Mouse (Mus musculus): ENCODE results near the gene Camsap1. TPM values are rescaled to one million over a fixed set of nuclear protein-coding genes. Genes with fewer than 3 reads are reported as not detected.
A peak's percentile ranks its signal among the peaks of the same experiment; 100 is the strongest.

Camsap1 gene
- polyA plus RNA-seq, 1 experiment from 2014 or later: 68.5 TPM

DNA sequence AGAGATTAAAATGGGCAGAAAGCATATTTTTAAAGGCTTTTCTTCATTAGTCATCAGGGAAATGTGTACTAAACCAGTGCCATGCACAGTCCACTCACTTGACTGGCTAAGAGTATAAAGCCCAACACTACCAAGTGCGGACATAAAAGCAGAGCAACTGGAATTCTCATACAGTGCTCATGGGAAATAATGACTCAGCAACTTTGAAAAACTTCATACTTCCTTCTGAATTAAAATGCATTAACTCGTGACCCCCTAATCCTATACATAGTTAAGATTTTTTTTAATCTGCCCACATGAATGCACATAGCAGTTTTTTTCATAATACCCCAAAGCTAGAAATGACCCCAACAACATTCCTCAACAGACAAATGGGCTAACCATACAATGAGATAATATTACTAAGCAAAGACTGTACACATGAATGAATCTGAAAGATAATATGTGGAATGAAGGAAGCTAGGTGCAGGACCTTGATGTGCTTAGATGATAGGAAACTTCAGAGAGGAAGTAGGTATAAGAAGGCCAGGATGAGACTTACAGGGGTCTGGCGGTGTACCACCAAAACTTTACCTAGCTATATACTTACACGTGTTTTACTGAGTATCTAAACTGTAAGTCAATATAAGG lies 7.8 kb downstream of the Camsap1 start:
- H3K27me3 ChIP-seq: no peaks in the 10 kb centered on the region
- no peak overlapping the region for H3K27ac ChIP-seq
- H3K4me1 ChIP-seq (replicated peaks): peaks cover 49% of the 10 kb centered on the region
- peaks cover 4% of the 10 kb centered on the region; the same call in 1 of the 2 replicates for H3K36me3 ChIP-seq
- no peak overlapping the region for H3K9ac ChIP-seq
- H3K4me2 ChIP-seq: no peak overlapping the region
- H3K9me3 ChIP-seq: no peaks in the 10 kb centered on the region
- no peak for ATAC-seq (ENCODE audit: low FRiP score)
- H3K4me3 ChIP-seq: no peak overlapping the region
- 94% methylated on average over 4 of the region's 4 CpGs for WGBS

DNA sequence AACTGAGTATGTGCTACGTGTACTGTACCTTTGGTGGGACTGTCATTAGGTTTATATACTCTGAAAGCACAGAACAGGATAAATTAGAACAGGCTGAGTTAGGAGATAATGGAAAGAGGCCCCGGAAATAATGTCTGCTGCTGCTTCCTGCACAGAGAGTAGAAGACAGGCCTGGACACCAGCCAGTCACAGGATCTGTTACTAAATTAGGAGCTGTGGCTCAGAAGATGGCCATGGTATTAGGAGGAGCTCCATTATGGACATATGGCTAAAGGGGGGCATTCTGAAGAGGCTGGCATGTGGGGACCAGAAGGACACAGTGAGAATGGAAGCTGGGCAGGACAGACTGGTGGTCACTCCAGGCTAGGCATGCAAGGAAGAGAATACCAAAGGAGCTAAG lies 12.7 kb downstream of the Camsap1 start:
- Histone ChIP-seq H3K9ac (no peak overlapping the region), H3K4me2 (no peak overlapping the region), H3K27me3 (no peaks in the 10 kb centered on the region), H3K4me1 (replicated peaks) (peaks cover 46% of the 10 kb centered on the region), H3K4me3 (no peak overlapping the region), H3K36me3 (peaks cover 15% of the 10 kb centered on the region), H3K9me3 (no peaks in the 10 kb centered on the region), H3K27ac (no peak overlapping the region)
- WGBS: 89% methylated on average over 2 of the region's 2 CpGs
- no peak for ATAC-seq (ENCODE audit: low FRiP score)

DNA sequence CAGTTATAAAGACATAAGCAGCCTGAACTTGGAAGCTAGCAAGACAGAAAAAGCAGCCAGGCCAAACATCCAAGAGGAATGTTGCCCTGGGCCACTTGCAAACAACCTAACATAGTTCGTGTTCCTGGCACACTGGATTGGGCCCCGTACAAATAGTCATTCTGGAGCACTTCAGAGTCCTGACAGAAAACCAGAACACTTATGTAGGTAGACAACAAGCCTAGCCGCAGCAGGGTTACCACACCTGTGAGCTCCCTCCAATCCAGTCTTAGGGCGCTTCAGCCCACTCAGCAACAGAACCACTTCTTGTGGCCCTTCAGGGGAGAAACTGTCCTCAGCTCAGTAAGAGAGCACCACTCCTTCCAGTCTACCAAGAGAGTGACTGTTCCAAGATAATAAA lies 13.8 kb downstream of the Camsap1 start:
- H3K27ac ChIP-seq: no peak overlapping the region
- WGBS: 93% methylated on average over 4 of the region's 4 CpGs
- H3K9me3 ChIP-seq: no peaks in the 10 kb centered on the region
- no peaks in the 10 kb centered on the region for H3K27me3 ChIP-seq
- peaks cover 46% of the 10 kb centered on the region for H3K4me1 ChIP-seq (replicated peaks)
- H3K4me2 ChIP-seq: no peak overlapping the region
- peaks cover 27% of the 10 kb centered on the region for H3K36me3 ChIP-seq
- no peak overlapping the region for H3K4me3 ChIP-seq
- no peak for ATAC-seq (ENCODE audit: low FRiP score)
- H3K9ac ChIP-seq: no peak overlapping the region

DNA sequence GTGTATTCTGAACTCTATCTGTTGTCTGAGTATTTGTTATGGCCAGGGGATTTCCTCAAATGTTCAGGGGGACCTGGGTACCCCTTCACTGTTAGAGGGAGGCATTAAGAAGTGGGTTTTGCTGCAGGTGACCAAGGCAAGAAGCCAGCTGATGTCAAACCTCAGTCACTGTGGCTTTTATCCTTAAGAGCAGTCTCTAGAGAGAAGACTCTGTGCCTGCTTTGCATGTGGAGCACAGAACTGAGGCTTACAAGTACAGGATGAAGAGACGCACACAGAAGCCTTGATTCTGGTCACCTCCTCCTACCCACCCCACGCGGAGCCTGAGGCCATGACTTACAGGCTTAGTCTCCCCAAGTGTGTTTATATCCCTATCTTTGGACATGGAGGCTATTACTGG lies 33.8 kb downstream of the Camsap1 start:
- no peak for ATAC-seq (ENCODE audit: low FRiP score)
- Histone ChIP-seq H3K9me3 (no peaks in the 10 kb centered on the region), H3K4me3 (no peak overlapping the region), H3K4me2 (no peak overlapping the region), H3K36me3 (peaks cover 74% of the 10 kb centered on the region), H3K27me3 (no peaks in the 10 kb centered on the region), H3K27ac (no peak overlapping the region), H3K4me1 (replicated peaks) (no peaks in the 10 kb centered on the region), H3K9ac (no peak overlapping the region)
- 89% methylated on average over 3 of the region's 3 CpGs for WGBS

DNA sequence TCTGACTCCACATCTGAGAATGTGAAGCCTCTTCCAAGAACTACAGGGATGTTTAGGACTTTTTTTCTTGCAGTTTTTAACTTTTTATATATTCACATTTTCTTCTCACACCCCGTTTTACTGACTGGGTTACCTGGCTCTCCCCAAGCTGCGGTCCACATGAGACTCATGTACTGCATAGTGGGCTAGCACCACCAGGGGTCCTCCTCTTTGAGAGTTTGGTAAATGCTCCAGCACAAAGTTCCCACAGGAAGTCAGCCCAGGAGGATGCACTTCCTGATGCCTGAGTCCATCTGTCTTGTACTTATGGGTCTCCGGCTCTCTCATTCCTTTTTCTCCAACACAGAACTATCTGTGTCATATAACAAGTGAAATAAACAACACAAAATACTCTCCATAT lies 35.1 kb downstream of the Camsap1 start:
- 85% methylated on average over 3 of the region's 3 CpGs for WGBS
- peaks cover 76% of the 10 kb centered on the region for H3K36me3 ChIP-seq

DNA sequence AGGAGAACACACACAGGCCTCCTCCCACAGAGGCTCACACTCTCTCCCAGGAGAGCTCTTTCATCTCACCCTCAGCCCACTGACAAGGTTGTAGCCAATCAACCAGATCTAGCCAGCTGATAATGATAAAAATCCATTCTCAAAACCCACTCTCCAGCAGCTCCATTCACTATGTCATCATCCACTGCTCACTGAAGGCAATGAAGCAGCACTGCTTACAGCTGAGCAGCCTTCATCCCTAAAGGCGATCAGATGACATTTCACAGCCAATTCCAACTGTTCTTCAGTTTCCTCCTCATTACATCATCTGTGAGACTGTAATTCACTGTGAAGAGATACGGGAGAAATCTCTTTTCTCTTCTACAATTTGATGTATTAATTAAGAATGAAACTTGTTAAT lies 39.3 kb downstream of the Camsap1 start:
- 80% methylated on average over 2 of the region's 2 CpGs for WGBS
- no peak for ATAC-seq (ENCODE audit: low FRiP score)
- no peak overlapping the region for H3K9ac ChIP-seq
- no peaks in the 10 kb centered on the region for H3K27me3 ChIP-seq
- H3K4me1 ChIP-seq (replicated peaks): no peaks in the 10 kb centered on the region
- H3K4me3 ChIP-seq: no peak overlapping the region
- H3K36me3 ChIP-seq: peaks cover 82% of the 10 kb centered on the region
- H3K27ac ChIP-seq: no peak overlapping the region
- no peaks in the 10 kb centered on the region for H3K9me3 ChIP-seq
- no peak overlapping the region for H3K4me2 ChIP-seq

More for the DNA sequence above, 35.1 kb downstream of the Camsap1 start:
- ATAC-seq (ENCODE audit: low FRiP score): no peak
- Histone ChIP-seq H3K4me2 (no peak overlapping the region), H3K4me1 (replicated peaks) (no peaks in the 10 kb centered on the region), H3K4me3 (no peak overlapping the region), H3K9me3 (no peaks in the 10 kb centered on the region), H3K27me3 (no peaks in the 10 kb centered on the region), H3K9ac (no peak overlapping the region), H3K27ac (no peak overlapping the region)

DNA sequence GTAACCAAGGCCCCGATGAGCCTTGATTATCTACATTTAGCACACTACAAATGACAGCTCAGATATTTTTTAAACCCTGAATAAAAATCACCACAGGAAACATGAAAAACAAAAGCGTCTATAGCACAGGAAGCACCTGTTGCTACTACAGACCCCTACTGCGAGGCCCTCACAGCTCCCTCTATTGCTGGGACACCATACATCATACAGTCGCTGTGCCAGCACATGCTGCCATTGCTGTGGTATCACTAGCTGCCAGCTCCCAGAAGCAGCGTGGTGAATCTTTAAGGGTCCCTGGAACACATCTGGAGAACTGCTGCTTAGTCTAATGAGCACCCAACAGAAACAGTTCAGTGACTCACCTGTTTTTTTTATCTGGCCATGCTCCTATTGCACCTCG lies 42.6 kb downstream of the Camsap1 start:
- no peak for ATAC-seq (ENCODE audit: low FRiP score)

DNA sequence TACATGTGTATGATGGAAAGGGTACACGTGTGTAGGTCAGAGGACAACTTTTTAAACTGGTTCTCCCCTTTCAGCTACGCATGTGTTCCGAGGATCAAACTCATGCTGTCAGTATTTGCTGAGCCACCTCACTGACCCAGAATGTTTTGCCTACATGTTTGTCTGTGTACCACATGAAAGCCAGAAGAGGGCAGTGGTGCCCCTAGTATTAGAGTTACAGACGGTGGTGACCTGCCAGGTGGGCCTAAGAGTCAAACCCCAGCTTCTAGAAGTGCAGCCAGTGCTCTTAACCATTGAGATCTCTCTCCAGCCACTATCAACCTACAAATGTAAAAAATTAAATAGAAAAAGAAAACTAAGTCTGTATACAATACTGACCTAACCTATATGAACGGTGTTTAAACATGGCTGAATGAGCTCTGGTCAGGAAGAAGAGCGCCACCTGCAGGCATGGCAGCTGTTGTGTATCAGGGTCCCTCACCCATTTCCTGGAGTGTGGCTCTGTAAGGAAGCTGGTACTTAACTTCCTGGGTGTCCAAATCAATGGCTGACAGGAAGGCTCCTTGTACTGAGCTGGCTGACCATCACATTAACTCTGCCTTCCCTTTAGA lies 51.7 kb downstream of the Camsap1 start:
- Histone ChIP-seq H3K27ac (no peak overlapping the region), H3K4me3 (no peak overlapping the region), H3K36me3 (peaks cover 92% of the 10 kb centered on the region), H3K9ac (no peak overlapping the region), H3K4me2 (no peak overlapping the region), H3K9me3 (no peaks in the 10 kb centered on the region), H3K4me1 (replicated peaks) (no peaks in the 10 kb centered on the region), H3K27me3 (no peaks in the 10 kb centered on the region)
- 87% methylated on average over 6 of the region's 6 CpGs for WGBS
- no peak for ATAC-seq (ENCODE audit: low FRiP score)

More for the DNA sequence above, 42.6 kb downstream of the Camsap1 start:
- no peaks in the 10 kb centered on the region for H3K27me3 ChIP-seq
- WGBS: 90% methylated on average over 6 of the region's 6 CpGs
- no peak overlapping the region for H3K27ac ChIP-seq
- H3K9ac ChIP-seq: no peak overlapping the region
- no peak overlapping the region for H3K4me3 ChIP-seq
- no peaks in the 10 kb centered on the region for H3K4me1 ChIP-seq (replicated peaks)
- H3K36me3 ChIP-seq: peaks cover 98% of the 10 kb centered on the region
- no peaks in the 10 kb centered on the region for H3K9me3 ChIP-seq
- H3K4me2 ChIP-seq: no peak overlapping the region

DNA sequence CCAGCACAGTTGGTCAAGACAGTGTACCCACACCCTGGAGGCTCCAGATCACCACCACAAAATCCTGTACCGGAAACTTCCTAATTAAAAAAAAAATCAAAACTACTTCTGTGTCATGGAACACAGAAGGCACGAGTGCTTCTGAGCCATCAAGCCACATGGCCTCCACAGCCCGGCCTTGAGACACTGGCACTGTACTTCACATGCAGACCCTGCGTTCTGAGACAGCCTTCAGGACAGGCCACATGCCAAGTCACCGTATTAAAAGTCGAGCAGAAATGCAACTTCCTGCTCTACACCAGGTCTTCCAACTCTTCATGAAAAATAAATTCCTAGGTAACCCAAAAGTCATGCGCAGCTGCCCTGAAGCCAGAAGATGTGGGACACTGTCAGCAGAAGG lies 55.3 kb downstream of the Camsap1 start:
- Histone ChIP-seq H3K36me3 (peaks cover 84% of the 10 kb centered on the region), H3K27me3 (no peaks in the 10 kb centered on the region), H3K4me2 (no peak overlapping the region), H3K4me3 (no peak overlapping the region), H3K4me1 (replicated peaks) (no peaks in the 10 kb centered on the region), H3K9me3 (no peaks in the 10 kb centered on the region), H3K9ac (no peak overlapping the region), H3K27ac (no peak overlapping the region)
- ATAC-seq (ENCODE audit: low FRiP score): no peak
- WGBS: 94% methylated on average over 7 of the region's 7 CpGs

DNA sequence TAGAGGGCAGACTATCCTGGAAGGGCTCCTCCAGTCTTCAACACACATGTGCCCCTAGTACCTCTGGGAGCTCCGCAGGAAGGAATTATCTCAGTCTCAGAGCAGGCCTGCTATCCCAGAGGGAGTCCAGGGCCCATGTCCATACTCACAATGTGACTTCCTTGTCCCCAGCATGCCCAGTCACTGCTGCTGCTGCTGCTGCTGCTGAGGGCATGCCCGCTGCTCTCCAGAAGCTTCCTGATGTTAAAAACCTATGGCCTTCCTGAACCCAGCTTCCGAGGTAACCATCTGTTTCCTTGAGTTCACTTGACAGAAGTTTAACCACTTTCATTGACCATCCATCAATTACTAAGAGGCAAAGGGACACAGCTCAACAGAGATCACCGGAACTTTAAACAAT lies 58.1 kb downstream of the Camsap1 start:
- Histone ChIP-seq H3K9me3 (no peaks in the 10 kb centered on the region), H3K4me1 (replicated peaks) (peaks cover 6% of the 10 kb centered on the region), H3K27me3 (no peaks in the 10 kb centered on the region), H3K9ac (no peak overlapping the region), H3K4me3 (no peak overlapping the region), H3K4me2 (no peak overlapping the region), H3K27ac (no peak overlapping the region), H3K36me3 (peaks cover 72% of the 10 kb centered on the region)
- no peak for ATAC-seq (ENCODE audit: low FRiP score)
- WGBS: 92% methylated on average over 4 of the region's 4 CpGs

DNA sequence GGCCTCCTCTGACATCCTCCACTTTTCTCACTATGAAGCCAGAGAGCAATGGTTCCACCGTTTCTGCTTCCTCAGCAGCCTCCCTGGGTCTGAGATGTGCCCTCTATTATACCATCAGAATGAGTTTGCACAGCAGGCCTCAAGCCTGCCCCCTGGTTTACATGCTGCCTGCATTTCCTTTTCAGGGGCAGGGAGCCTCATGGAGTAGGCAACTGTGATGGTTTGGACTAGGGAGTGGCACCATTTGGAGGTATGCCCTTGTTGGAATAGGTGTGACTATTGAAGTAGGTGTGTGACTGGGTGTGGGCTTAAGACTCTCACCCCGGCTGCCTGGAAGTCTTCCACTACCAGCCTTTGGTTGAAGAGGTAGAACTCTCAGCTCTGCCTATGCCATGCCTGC lies 59.3 kb downstream of the Camsap1 start:
- Histone ChIP-seq H3K4me2 (no peak overlapping the region), H3K27me3 (no peaks in the 10 kb centered on the region), H3K36me3 (peaks cover 63% of the 10 kb centered on the region), H3K9ac (no peak overlapping the region), H3K27ac (no peak overlapping the region), H3K4me1 (replicated peaks) (peaks cover 9% of the 10 kb centered on the region), H3K4me3 (no peak overlapping the region), H3K9me3 (no peaks in the 10 kb centered on the region)
- no peak for ATAC-seq (ENCODE audit: low FRiP score)
- 77% methylated on average over 2 of the region's 2 CpGs for WGBS

DNA sequence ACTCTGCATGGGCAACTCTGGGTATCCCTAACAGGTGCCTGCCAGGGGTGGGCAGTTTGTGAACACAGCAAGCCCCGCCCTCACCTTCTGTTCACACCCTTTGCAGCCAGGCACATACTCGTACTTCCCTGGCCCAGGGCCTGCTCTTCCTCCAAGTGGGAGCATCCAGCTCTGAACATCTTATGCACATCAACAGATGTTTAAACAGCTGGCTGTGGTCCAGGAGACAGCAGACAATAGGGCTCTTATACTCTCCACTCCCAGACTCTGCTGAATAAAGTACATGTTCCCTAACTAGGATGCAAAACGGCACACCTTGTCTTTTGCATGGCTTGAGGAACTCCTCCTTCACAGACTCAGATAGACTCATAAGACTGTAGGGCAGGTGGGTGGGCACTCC lies 63.1 kb downstream of the Camsap1 start:
- ATAC-seq (ENCODE audit: low FRiP score): 0 out of 2 replicates have a peak, but pooled peaks have one; percentile 17
- Histone ChIP-seq H3K9ac (no peak overlapping the region), H3K4me3 (no peak overlapping the region), H3K27ac (no peak overlapping the region), H3K36me3 (peaks cover 31% of the 10 kb centered on the region), H3K27me3 (no peaks in the 10 kb centered on the region), H3K9me3 (no peaks in the 10 kb centered on the region), H3K4me2 (no peak overlapping the region), H3K4me1 (replicated peaks) (peaks cover 9% of the 10 kb centered on the region)
- WGBS: 75% methylated on average over 3 of the region's 3 CpGs

DNA sequence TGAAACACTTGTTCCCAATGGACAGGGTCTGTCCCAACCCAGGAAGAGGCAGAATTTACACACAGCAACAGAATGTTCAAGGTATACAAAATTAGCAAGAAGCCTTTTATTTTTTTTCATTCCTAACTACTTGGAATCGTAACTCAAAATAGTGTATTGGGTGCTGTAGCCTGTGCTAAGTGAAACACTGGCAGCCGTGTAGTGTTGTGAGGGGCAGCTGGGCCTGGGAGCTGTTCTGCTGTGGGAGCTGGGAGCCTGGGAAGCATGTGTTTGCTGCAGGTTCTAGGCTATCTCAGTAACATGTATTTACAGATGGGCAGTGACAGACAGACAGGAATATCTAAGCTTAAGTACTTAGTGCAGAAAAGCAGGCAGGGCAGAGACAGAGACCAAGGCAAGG lies 64.7 kb downstream of the Camsap1 start:
- no peaks in the 10 kb centered on the region for H3K9me3 ChIP-seq
- H3K27me3 ChIP-seq: no peaks in the 10 kb centered on the region
- 87% methylated on average over 2 of the region's 2 CpGs for WGBS
- no peak overlapping the region for H3K27ac ChIP-seq
- no peak overlapping the region for H3K4me3 ChIP-seq
- peaks cover 16% of the 10 kb centered on the region for H3K36me3 ChIP-seq
- no peak for ATAC-seq (ENCODE audit: low FRiP score)
- H3K4me1 ChIP-seq (replicated peaks): peaks cover 9% of the 10 kb centered on the region
- no peak overlapping the region for H3K4me2 ChIP-seq
- no peak overlapping the region for H3K9ac ChIP-seq
